Mouse (Mus musculus) lung, postnatal 0 days (tissue): ENCODE data around the gene Slc24a3.

Source experiments
- CTCF ChIP-seq: IDR thresholded peaks from 2 replicates; pipeline ENCODE4 v1.5.1; 2016; ENCODE audit warnings: antibody characterized with exemption, mild to moderate bottlenecking
- EP300 ChIP-seq: IDR thresholded peaks from 2 replicates; pipeline ENCODE4 v1.6.1; 2016; ENCODE audit warnings: antibody characterized with exemption, mild to moderate bottlenecking, control low read depth

GRCm38 (mm10) chr2:145197076-145197475 is 29.5 kb downstream of the Slc24a3 start:
- no peak for TF ChIP-seq CTCF
- no peak for TF ChIP-seq EP300
